Mouse (Mus musculus): ENCODE data around the gene Fgfr1op2. TPM values are rescaled to one million over a fixed set of nuclear protein-coding genes. Genes with fewer than 3 reads are reported as not detected.

The Fgfr1op2 gene
- polyA plus RNA-seq, 1 experiment = 71.5 TPM

GRCm38 (mm10) chr6:146578586-146578985 lies 1.6 kb downstream of the Fgfr1op2 start:
- no peaks in the 10 kb centered on the region for H3K27me3 ChIP-seq (ENCODE audit: control insufficient read depth, insufficient read depth, low read length, poor library complexity, severe bottlenecking)
- no peak overlapping the region for H3K27ac ChIP-seq (ENCODE audit: insufficient read depth, low read length)
- peaks cover 7% of the 10 kb centered on the region for H3K36me3 ChIP-seq (ENCODE audit: control insufficient read depth, insufficient read depth, low read length, poor library complexity, severe bottlenecking)
- TF ChIP-seq CTCF (IDR thresholded peaks at IDR 0.05; ENCODE audit: low read depth, low read length) (no peak), POLR2A (IDR thresholded peaks at IDR 0.05; ENCODE audit: insufficient read depth, low read length) (no peak)
- H3K9ac ChIP-seq (ENCODE audit: low read depth, poor library complexity, severe bottlenecking) = peak overlapping the region; percentile 88
- peak overlapping the region; percentile 98 for H3K4me3 ChIP-seq (ENCODE audit: low read depth, low read length)
- H3K9me3 ChIP-seq (replicated peaks; ENCODE audit: control insufficient read depth, insufficient read depth, low read length, poor library complexity, severe bottlenecking) = no peaks in the 10 kb centered on the region
- peaks cover 3% of the 10 kb centered on the region for H3K4me1 ChIP-seq (ENCODE audit: control insufficient read depth, insufficient read depth, low read length)

GRCm38 (mm10) chr6:146580381-146580926 lies 3.5 kb downstream of the Fgfr1op2 start:
- Histone ChIP-seq H3K27me3 (ENCODE audit: control insufficient read depth, insufficient read depth, low read length, poor library complexity, severe bottlenecking) (no peaks in the 10 kb centered on the region), H3K9me3 (replicated peaks; ENCODE audit: control insufficient read depth, insufficient read depth, low read length, poor library complexity, severe bottlenecking) (no peaks in the 10 kb centered on the region), H3K9ac (ENCODE audit: low read depth, poor library complexity, severe bottlenecking) (no peak overlapping the region), H3K4me1 (ENCODE audit: control insufficient read depth, insufficient read depth, low read length) (peaks cover 2% of the 10 kb centered on the region), H3K36me3 (ENCODE audit: control insufficient read depth, insufficient read depth, low read length, poor library complexity, severe bottlenecking) (peaks cover 2% of the 10 kb centered on the region), H3K27ac (ENCODE audit: insufficient read depth, low read length) (no peak overlapping the region), H3K4me3 (ENCODE audit: low read depth, low read length) (no peak overlapping the region)
- TF ChIP-seq CTCF (IDR thresholded peaks at IDR 0.05; ENCODE audit: low read depth, low read length) (no peak), EP300 (IDR thresholded peaks at IDR 0.05; ENCODE audit: insufficient read depth, low read depth, low read length) (no peak), POLR2A (IDR thresholded peaks at IDR 0.05; ENCODE audit: insufficient read depth, low read length) (no peak)

- H3K9me3 ChIP-seq (replicated peaks; ENCODE audit: control insufficient read depth, insufficient read depth, low read length, poor library complexity, severe bottlenecking) = peaks cover 3% of the 10 kb centered on the region; the same call in 1 of the 2 replicates
- no peak overlapping the region for H3K27ac ChIP-seq (ENCODE audit: insufficient read depth, low read length)
- H3K4me3 ChIP-seq (ENCODE audit: low read depth, low read length) = no peak overlapping the region
- H3K4me1 ChIP-seq (ENCODE audit: control insufficient read depth, insufficient read depth, low read length) = peaks cover 2% of the 10 kb centered on the region
- H3K9ac ChIP-seq (ENCODE audit: low read depth, poor library complexity, severe bottlenecking) = no peak overlapping the region
- H3K27me3 ChIP-seq (ENCODE audit: control insufficient read depth, insufficient read depth, low read length, poor library complexity, severe bottlenecking) = no peaks in the 10 kb centered on the region
- peaks cover 4% of the 10 kb centered on the region for H3K36me3 ChIP-seq (ENCODE audit: control insufficient read depth, insufficient read depth, low read length, poor library complexity, severe bottlenecking)
- TF ChIP-seq EP300 (IDR thresholded peaks at IDR 0.05; ENCODE audit: insufficient read depth, low read depth, low read length) (no peak), CTCF (IDR thresholded peaks at IDR 0.05; ENCODE audit: low read depth, low read length) (no peak), POLR2A (IDR thresholded peaks at IDR 0.05; ENCODE audit: insufficient read depth, low read length) (no peak)
Measured at GRCm38 (mm10) chr6:146583366-146584046, 6.5 kb downstream of the Fgfr1op2 start.

- H3K9ac ChIP-seq (ENCODE audit: low read depth, poor library complexity, severe bottlenecking) = no peak overlapping the region
- H3K27me3 ChIP-seq (ENCODE audit: control insufficient read depth, insufficient read depth, low read length, poor library complexity, severe bottlenecking) = no peaks in the 10 kb centered on the region
- no peak for TF ChIP-seq CTCF (IDR thresholded peaks at IDR 0.05; ENCODE audit: low read depth, low read length)
- TF ChIP-seq EP300 (IDR thresholded peaks at IDR 0.05; ENCODE audit: insufficient read depth, low read depth, low read length) = no peak
- no peak for TF ChIP-seq POLR2A (IDR thresholded peaks at IDR 0.05; ENCODE audit: insufficient read depth, low read length)
- peaks cover 3% of the 10 kb centered on the region; the same call in 1 of the 2 replicates for H3K9me3 ChIP-seq (replicated peaks; ENCODE audit: control insufficient read depth, insufficient read depth, low read length, poor library complexity, severe bottlenecking)
- no peak overlapping the region for H3K27ac ChIP-seq (ENCODE audit: insufficient read depth, low read length)
- H3K36me3 ChIP-seq (ENCODE audit: control insufficient read depth, insufficient read depth, low read length, poor library complexity, severe bottlenecking) = peaks cover 17% of the 10 kb centered on the region
- H3K4me3 ChIP-seq (ENCODE audit: low read depth, low read length) = no peak overlapping the region
- H3K4me1 ChIP-seq (ENCODE audit: control insufficient read depth, insufficient read depth, low read length) = no peaks in the 10 kb centered on the region
Measured at GRCm38 (mm10) chr6:146585134-146585533, 8.1 kb downstream of the Fgfr1op2 start.

- Histone ChIP-seq H3K9me3 (replicated peaks; ENCODE audit: control insufficient read depth, insufficient read depth, low read length, poor library complexity, severe bottlenecking) (no peaks in the 10 kb centered on the region), H3K9ac (ENCODE audit: low read depth, poor library complexity, severe bottlenecking) (no peak overlapping the region), H3K4me3 (ENCODE audit: low read depth, low read length) (no peak overlapping the region), H3K27me3 (ENCODE audit: control insufficient read depth, insufficient read depth, low read length, poor library complexity, severe bottlenecking) (no peaks in the 10 kb centered on the region), H3K36me3 (ENCODE audit: control insufficient read depth, insufficient read depth, low read length, poor library complexity, severe bottlenecking) (peaks cover 54% of the 10 kb centered on the region), H3K27ac (ENCODE audit: insufficient read depth, low read length) (no peak overlapping the region), H3K4me1 (ENCODE audit: control insufficient read depth, insufficient read depth, low read length) (no peaks in the 10 kb centered on the region)
- TF ChIP-seq EP300 (IDR thresholded peaks at IDR 0.05; ENCODE audit: insufficient read depth, low read depth, low read length) = no peak
- TF ChIP-seq CTCF (IDR thresholded peaks at IDR 0.05; ENCODE audit: low read depth, low read length) = no peak
- no peak for TF ChIP-seq POLR2A (IDR thresholded peaks at IDR 0.05; ENCODE audit: insufficient read depth, low read length)
Measured at GRCm38 (mm10) chr6:146602601-146603000, 25.6 kb downstream of the Fgfr1op2 start.

GRCm38 (mm10) chr6:146603651-146604050 lies 26.6 kb downstream of the Fgfr1op2 start:
- H3K9ac ChIP-seq (ENCODE audit: low read depth, poor library complexity, severe bottlenecking) = no peak overlapping the region
- TF ChIP-seq CTCF (IDR thresholded peaks at IDR 0.05; ENCODE audit: low read depth, low read length) (no peak), POLR2A (IDR thresholded peaks at IDR 0.05; ENCODE audit: insufficient read depth, low read length) (no peak), EP300 (IDR thresholded peaks at IDR 0.05; ENCODE audit: insufficient read depth, low read depth, low read length) (no peak)
- no peaks in the 10 kb centered on the region for H3K27me3 ChIP-seq (ENCODE audit: control insufficient read depth, insufficient read depth, low read length, poor library complexity, severe bottlenecking)
- no peaks in the 10 kb centered on the region for H3K4me1 ChIP-seq (ENCODE audit: control insufficient read depth, insufficient read depth, low read length)
- no peaks in the 10 kb centered on the region for H3K9me3 ChIP-seq (replicated peaks; ENCODE audit: control insufficient read depth, insufficient read depth, low read length, poor library complexity, severe bottlenecking)
- peaks cover 63% of the 10 kb centered on the region for H3K36me3 ChIP-seq (ENCODE audit: control insufficient read depth, insufficient read depth, low read length, poor library complexity, severe bottlenecking)
- no peak overlapping the region for H3K4me3 ChIP-seq (ENCODE audit: low read depth, low read length)
- H3K27ac ChIP-seq (ENCODE audit: insufficient read depth, low read length) = no peak overlapping the region
